Mouse (Mus musculus): ENCODE data around the gene Gpr155. TPM values are rescaled to one million over a fixed set of nuclear protein-coding genes. Genes with fewer than 3 reads are reported as not detected.

The Gpr155 gene
- total RNA-seq (2021): 9.0 and 10.9 TPM in 2 replicates
- long read RNA-seq, experiment 1, partial matches to known transcripts: 0 of 2 reads
- long read RNA-seq, experiment 1, other reads (novel, unspliced or antisense): 2 of 2 reads
- long read RNA-seq, experiment 2, full-length matches to known transcripts: 4 of 7 reads
- long read RNA-seq, experiment 2, partial matches to known transcripts: 0 of 7 reads
- long read RNA-seq, experiment 2, other reads (novel, unspliced or antisense): 3 of 7 reads

DNA sequence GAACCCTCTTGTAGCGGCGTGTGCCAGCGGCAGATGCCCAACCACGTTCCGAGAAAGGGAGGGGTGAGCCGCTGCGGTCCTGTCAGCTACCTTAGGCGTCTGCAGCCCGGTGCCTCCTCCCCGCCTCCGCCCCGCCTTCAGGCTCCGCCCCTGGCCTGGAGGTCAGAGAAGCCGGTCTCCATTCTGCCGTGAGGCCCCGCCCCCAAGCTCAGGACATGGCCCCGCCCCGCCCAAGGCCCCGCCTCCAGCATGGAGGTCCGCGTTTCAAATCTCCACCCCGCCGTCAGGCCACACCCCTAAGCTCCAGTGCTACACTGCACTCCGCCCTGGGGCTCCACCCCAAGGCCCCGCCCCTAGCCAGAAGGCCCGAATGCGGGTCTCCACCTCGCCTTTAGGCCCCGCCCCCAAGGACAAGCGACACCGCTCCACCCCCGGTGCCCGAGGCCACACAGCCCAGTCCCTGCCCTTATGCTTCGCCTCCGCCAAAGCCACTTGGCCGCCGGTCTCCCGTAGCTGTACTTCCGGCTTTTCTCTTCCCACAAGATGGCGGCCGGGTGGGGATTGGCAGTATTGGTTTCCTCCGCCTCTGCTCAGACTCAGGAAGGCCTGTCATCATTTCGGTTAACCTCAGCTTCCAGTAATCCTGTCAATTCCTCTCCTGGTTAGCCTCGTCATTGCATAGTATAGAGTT lies at the start of gene Gpr155:
Gene Gpr155 (minus strand): TSS at position 217 of the 691 bp plus-strand sequence.
- peak; percentile 100 for DNase-seq

DNA sequence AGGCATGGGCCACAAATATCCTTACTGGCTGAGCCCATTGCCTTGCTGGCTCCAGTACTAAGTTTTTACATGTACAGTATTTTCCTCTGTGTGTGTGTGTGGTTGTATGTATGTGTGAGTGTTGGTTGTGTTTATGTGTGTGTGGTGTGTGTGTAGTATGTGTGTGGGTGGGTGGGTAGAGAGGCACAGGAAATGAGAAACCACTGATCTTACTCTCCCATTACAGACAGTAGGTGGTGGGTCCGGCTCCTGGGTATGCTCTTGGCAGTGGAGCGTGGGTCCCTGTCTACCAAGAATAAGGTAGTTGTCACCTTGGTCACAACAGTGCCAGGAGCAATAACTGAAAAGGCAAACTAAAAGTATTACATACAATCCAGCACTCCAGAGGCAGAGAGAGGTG lies 49.5 kb upstream of the Gpr155 start:
- DNase-seq: no peak

DNA sequence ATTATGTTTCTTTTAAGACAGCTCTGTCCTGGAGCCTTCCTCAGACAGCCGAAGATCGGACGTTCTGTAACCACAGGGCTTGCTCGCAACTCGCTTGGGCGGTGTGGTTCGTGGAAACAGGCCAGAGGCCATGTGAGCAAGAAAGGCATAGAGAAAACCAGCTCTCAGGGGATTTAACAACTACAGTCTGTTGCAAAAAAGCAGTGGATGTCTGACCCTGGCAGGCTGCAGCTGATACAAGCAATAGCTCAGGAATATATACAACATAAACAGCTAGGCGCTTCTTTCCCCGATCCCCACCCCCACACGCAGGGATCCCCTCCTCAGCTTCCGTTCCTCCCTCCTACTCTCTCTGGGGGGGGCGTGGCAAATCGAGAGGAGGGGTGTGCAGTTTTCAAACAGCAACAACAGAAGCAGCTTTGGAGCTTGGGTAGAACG lies 45.6 kb upstream of the Gpr155 start:
- peak; percentile 29 for DNase-seq

DNA sequence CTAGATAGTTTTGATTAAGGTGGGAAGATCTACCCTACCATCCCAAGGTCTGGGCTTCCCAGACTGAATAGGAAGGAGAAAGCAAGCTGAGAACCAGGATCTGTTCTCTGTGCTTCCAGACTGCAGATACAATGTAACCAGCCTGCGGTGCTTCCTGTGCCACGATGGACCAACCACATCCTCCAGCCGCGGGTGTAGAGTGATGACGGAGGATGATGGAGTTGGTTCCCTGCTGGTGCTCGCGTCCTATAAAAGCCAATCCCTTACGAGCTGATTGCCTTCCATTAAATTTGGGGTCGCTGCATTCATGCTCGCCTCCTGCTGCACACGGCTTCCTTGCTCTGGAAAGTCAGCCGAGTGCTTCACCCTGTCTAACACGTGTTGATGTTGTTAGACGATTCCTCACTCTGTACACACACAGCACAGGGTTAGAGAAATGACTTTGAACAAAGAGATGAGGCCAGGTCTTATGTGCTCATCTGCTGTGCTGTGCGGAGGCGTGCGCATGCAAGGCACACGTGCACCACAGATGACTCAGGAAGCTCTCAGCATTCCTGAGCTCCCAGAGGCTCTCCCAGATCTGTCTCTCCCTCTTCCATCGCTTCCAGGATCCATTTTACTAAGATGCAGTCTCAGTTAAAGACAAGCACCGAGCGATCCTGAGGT lies 42.6 kb upstream of the Gpr155 start:
- peak; percentile 35 for DNase-seq

DNA sequence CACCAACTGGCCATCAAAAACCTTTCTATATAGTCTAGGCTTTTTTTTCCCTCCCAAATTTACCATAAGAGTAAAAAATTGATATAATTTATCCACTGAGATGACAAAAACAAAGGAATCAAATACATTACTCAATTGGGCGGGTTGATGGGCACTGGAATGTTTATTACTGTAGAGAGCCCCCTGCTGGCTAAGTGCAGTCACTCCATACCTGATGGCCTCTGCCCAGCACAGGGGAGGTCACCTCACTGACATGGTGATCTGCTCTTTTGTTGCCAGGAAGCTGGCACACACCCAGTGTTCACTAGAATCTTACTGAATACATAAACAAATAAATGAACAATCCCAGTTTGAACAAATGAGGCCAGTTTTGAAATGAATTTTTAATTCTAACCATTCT lies 40.9 kb upstream of the Gpr155 start:
- DNase-seq: peak; percentile 75

DNA sequence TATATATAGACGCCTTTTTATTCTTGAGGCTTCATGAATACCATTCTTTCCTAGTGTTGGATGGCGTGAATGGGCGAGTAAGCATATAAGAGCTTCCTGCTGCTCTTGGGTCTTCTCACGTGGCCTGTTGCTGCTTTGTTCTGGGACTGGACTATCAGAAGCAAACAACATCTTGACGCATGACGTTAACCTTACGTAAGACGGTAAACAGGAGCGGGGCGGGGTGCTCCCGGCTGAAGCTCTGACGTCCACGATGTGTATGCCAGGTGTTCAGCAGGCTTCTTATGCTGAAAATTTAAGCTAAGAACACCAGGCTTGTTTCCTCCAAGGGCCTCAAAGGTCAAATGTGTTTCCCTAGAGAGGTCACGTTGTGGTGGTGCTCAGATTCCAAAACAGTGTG lies 39.5 kb upstream of the Gpr155 start:
- DNase-seq: no peak

DNA sequence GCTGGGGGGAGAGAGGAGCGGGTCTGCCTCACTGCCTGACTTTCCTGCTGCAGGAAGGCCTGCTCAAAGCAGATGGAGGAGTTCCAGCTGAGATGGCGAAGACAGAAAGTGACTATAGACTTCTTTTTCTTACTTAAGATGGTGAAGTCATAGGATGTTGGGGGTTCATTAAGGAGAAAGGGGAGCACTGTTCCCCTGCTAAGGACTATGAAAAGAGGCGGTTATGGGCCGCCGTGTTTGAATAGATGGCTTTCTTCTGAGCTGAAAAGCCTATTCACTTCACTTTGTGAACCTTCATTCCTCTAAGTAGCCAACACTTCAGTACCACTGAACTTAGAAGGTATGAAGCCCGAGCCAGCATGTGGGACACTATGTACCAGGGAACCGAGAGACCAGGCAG lies 33.4 kb upstream of the Gpr155 start:
- no peak for DNase-seq

DNA sequence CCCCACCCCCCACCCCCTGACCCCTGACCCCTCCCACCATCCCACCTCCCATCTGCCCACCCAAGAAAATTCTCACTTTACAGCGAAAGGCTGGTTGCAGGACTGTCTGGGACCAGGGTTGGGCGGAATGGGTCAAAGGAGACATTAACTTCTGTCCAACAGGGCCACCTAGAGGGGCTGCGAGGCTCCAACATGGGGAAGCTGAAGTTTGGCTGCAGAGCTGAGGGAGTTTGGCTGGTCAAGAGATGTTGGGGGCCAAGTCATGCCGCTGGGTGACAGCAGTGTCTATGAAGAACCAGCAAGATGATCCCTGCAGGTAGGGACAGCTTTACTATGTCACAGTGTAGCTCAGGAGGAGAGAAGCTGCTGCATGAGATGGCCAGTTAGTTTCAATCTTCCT lies 32.9 kb upstream of the Gpr155 start:
- DNase-seq: peak; percentile 57

DNA sequence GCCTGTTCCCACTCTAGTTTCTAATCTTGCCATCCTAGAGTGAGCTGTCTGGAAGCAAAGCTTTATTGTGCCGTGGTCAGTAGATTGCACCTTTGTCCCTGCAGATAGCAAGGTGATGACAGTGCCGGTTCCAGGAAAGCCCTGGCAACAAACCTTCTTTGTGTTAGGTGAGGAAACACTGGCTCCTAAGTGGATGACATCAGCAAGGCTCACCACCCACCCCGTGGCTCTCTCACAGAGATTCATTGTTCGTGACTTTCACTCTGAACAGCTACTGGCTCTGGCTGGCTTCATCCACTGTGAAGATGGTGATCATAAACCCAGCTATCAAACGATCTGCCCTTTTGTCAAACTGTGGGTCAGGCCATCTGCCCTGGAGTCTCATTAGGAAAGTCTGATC lies 29.5 kb upstream of the Gpr155 start:
- DNase-seq: no peak

DNA sequence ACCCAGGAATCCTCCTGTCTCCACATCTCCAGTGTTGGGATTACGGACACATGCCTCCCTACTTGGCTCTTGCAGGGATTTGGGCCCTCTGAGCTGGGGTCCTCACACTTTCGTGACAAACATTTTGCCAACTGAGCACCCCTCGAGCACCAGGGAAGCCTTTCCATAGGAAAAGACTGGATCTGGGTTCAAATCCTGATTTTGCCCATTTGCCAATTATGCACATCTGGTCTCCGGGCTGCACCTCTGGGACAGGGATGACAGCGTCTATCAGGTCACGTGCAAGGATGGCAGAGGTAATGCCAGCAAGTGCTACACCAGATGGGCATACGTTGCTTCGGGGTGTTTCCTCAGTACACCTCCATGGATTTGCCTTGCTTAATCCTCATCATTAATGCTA lies 23.7 kb upstream of the Gpr155 start:
- DNase-seq: no peak

DNA sequence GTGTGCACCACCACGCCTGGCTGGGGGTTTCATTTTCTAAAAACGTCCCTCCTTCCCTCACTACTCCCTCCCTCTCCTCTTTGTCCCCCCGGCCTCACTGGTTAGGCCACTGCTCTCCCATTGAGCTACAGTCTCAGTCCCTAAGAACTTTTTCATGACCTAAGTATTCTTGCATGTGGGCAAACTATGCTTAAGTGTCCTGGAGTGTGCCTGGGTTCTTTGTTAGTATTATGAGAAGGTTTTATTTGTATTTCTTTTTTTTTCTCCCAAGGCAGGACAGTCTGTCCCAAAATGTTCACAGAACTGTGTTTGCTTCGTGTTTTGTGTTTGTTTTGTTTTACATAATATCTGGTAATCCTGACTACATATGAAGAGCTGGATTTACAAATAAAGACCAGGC lies 21.3 kb upstream of the Gpr155 start:
- no peak for DNase-seq

DNA sequence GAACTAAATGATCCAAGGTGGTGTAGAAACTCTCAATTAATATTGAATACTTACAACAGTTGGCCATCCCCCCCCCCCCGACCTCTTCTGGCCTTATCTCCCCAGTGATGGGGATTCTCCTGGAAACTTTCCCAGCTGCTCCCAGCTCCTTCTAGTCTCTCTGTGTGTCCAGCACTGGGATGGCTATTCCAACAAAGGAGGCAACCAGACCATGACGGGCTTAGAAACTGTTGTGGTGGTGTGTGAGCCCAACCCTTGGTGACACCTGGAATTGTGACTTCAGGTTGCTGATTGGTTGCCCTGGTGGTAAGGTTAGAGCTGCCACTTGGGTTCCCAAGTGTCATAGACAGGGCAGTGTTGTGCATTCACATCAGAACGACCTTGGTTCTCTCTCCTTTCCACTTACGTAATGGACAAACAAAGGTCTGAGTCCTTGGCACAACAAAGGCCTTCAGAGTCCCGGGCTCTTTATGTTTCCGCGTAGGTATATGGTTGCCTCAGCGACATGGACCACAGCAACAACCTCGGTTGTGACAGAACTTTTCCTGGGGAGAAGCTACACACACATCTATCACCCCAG lies 20.1 kb upstream of the Gpr155 start:
- DNase-seq: no peak

DNA sequence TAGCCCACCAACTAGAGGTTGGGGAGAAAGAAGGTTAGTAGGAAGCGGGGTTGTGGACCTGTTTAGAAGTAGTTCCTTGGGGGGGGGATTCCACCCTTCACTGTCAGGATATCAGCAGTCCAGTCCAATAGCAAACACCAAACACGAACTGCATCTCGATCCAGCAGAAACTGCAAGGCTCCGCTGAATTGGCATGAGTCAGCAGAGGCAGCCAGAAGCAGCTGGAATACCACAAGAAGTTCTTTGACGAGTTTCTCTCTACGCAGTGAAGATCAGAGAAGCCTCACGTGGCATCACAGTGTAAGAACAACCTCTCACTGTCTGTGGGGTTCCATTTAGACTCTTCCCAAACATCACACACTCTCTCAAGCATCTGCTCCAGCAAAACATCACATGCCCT lies 18.6 kb upstream of the Gpr155 start:
- DNase-seq: no peak

DNA sequence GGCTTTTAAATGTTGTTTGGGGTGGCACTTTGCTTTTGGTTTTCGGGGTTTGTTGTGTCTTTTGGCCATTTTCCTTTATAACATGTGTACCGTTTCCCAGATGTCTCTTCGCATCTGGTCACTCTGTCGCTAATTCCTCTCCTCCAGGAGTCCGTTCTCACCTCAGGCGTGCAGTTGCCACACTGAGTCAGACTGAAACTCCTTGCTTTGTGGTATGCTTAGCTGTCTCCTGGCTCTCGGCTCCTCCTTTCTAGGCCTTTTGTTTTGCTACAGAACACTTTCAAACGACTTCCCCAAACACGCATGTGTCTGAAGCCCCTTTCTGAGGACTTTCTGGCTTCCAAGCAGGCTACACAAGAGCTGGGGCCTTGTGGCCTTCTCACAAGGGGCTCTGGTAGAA lies 18.1 kb upstream of the Gpr155 start:
- no peak for DNase-seq

DNA sequence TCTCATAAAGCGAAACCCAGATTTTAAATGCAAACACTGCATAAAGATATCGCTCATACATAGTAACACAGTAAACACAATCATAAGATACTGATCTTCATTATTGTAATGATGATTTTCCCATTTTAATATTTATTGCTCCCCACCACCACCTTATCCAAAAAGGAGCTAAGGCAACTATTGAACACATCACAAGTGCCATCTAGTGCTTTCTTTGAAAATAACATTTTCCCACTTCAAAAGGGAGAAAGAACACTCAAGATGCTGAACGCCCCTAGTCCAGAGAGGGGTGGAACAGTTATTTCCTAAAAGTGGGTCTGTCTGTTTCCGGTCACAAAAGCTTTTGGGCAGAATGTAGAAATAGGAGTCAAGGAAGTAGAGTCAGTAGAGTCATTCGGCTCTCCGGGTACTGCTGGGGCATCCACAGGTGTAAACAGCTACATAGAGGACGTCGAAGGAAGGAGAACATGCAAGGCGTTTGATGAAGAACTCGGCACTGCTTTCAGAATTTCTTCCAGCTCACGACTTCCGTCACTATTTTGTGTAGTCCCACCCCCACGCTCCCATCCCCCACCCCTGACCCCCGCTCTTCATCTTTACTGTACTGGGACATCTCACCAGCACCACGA lies 17.1 kb upstream of the Gpr155 start:
- no peak for DNase-seq

DNA sequence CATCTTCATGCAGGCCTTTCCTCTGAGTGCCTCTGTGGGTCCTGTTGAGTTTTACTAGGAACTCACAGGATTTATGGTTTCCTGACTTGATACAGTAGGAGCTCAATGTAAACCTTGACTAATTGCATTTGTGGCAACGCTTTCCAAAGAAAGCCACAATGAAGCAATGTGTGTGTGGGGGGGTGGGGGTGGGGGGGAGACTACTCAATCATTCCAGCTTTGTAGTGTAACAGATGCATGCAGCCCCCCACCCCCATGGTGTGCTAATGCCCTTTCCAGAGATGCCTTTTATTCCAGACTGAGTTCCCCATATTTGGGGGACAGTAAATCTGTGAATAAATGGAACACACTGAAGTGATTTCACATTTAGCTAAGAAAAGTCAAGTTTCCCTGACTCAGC lies 15.3 kb upstream of the Gpr155 start:
- DNase-seq: no peak

DNA sequence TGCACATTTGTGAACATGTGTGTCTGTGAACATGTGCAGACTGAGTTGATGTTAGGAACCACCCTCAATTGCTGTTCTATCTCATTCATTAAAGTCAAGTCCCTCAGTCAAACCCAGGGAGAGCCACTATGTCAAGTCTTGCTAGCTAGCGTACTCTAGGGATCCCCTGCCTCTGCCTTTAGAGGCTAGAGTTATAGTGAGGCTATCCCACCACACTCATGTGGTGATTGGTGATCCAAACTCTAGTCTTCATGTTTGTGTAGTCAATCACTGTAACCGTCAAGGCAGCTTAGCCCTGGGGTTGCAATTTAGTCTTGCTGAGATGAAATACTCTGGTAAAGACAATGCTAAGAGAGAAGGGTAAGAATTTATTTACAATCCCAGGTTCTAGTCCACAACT lies 11.1 kb upstream of the Gpr155 start:
- no peak for DNase-seq

DNA sequence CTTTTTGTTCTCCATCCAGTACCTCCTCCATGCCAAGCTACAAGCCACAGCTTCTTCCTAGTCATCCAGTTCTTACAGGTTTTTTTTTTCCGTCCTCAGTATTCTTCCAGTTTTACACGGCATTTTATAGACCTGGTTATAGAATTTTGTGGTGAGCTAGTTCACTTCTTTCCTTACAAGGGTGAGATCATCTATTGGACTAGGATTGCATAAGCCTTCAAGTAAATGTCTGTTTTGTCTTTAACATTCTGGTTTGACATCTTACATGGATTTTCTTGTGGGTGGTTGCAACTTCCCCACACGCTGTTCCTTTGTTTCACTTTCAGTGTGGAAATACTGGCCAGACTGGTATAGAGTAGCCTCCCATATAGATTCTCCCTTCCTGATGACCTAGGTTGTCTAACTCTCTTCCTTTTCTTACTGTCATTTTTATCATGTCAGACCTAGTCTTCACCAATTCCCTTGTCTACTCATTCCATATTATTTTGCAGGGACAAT lies 10.5 kb upstream of the Gpr155 start:
- no peak for DNase-seq

DNA sequence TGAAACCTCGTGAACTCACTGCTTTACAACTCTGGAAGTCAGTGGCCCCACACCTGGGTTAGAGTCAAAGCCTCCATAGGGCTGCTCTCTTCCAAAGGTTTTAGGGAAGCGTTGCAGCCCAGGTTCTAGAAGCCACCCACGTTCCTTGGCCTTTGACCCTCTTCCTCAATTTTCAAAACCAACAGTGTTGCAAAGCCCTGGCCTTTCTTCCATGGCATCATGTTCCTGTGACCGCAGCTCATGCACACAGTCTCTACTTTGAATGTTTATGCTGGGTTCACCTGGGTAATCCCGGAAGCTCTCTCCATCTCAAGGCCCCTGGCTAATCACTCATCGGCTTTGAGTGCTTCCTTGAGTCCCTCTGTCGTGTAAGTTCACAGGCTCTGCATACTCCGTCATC lies 9.1 kb upstream of the Gpr155 start:
- DNase-seq: no peak

DNA sequence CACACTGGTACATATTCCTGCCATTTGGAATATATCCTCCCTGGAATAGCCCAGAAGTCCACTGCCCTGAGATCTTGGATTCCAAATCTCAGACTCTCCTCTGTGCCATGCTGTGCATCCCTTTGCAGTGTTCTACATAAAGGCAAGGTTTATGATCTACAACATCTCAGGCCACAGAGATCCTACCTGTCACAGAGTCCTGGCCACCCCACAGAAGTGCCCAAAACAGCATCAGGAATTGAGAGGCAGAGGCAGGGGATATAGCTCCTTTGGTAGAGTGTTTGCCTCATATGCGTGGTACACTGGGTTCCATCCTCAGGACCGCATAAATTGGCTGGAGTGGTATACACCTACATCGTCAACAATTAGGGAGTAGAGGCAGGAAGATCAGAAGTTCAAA lies 8.1 kb upstream of the Gpr155 start:
- no peak for DNase-seq

DNA sequence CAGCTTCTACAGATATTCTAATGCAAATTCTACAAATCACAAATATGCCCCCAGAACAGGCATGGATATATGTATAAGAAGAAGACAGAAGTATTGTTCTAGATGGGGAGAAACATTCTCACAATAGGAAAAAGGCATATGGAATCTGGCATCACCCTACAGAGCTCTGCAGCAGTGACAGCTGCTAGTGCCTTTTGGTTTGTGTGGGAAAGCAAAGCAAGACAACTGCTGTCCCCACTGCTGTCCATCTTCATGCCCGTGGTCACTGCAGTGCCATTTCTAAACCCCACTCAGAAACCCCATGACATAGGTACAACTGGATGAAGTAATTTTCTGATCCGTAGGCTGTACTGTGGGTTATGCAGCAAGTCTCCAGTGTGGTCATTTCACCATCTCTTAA lies 6.4 kb upstream of the Gpr155 start:
- no peak for DNase-seq

DNA sequence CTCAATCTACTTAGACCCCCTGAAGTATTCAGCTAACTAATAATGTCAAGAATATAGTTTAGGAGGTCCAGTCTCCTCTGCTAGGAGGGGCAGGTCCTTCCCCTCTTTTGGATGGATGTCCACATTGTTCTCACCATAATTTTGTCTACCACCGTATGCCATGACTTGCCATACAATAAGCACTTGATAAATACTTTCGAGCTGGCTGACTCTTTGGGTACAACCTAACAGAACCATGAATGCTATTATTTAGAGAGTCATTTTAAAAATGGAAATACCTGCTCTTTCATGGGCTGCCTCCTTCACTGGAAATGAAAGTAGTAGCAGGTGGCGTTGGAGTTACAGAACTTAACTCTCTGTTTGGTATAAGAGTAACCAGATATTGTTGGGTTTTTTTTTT lies 3.6 kb upstream of the Gpr155 start:
- DNase-seq: no peak

DNA sequence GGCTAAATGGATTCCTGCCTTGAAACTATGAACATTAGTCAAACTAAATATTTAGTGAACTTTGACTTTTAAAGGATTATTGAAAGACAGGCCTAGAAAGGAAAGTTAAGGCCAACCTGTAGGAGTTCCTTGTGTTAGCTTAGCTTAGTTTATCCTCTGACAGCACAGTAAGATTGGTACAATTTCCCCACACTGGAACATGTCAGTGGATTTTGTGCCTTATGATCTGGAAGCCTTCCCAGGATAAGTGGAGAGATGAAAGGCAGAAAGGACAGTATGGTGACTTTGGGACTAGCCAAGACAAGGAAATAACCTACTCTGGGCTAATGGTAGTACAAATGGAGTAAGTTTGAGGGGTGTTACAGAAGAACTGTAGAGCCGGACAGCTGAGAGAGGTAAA lies 1.4 kb upstream of the Gpr155 start:
- no peak for DNase-seq
